Mouse (Mus musculus) neural tube, embryonic 11.5 days (tissue): ENCODE measurements around the gene Tbcel. TPM values are rescaled to one million over a fixed set of nuclear protein-coding genes. Genes with fewer than 3 reads are reported as not detected.
A peak's percentile ranks its signal among the peaks of the same experiment; 100 is the strongest.

Experiments
- ATAC-seq: fragments of 200-750 bp; cut with Nextera tagmentation; 2 replicates; pipeline ENCODE4 v1.8.0; 2017; ENCODE audit warnings: moderate number of reproducible peaks, mild to moderate bottlenecking, moderate TSS enrichment, moderate library complexity; ENCODE audit not compliant: insufficient read depth, low FRiP score, low TSS enrichment
- DNase-seq: peaks from one replicate; pipeline ENCODE4 v3.0.0-alpha.2; 2015; ENCODE audit warnings: low spot score
- H3K27ac ChIP-seq: fragments of 300-500 bp; sonication (generic); 2 replicates; pipeline ENCODE4 v1.5.1; 2014; ENCODE audit warnings: low read depth, mild to moderate bottlenecking, low read length
- H3K27me3 ChIP-seq: fragments of 300-500 bp; sonication (generic); 2 replicates; pipeline ENCODE4 v1.6.1; 2014; ENCODE audit warnings: mild to moderate bottlenecking, low read length, mixed read lengths; ENCODE audit not compliant: control insufficient read depth, insufficient read depth
- H3K36me3 ChIP-seq: fragments of 300-500 bp; sonication (generic); 2 replicates; pipeline ENCODE4 v1.6.1; 2014; ENCODE audit warnings: mild to moderate bottlenecking, low read length, moderate library complexity, mixed read lengths; ENCODE audit not compliant: control insufficient read depth, insufficient read depth
- H3K4me1 ChIP-seq: fragments of 300-500 bp; sonication (generic); 2 replicates; pipeline ENCODE4 v1.6.1; 2014; ENCODE audit warnings: low read length, mixed read lengths; ENCODE audit not compliant: control insufficient read depth, insufficient read depth
- H3K4me2 ChIP-seq: fragments of 300-500 bp; sonication (generic); 2 replicates; pipeline ENCODE4 v1.6.1; 2014; ENCODE audit warnings: low read depth, mild to moderate bottlenecking, moderate library complexity
- H3K4me3 ChIP-seq: fragments of 300-500 bp; sonication (generic); 2 replicates; pipeline ENCODE4 v1.5.1; 2014; ENCODE audit warnings: low read depth, low read length
- H3K9ac ChIP-seq: fragments of 300-500 bp; sonication (generic); 2 replicates; pipeline ENCODE4 v1.6.1; 2014; ENCODE audit warnings: mild to moderate bottlenecking, low read length
- H3K9me3 ChIP-seq: fragments of 300-500 bp; sonication (generic); 2 replicates; pipeline ENCODE4 v1.6.1; 2016; ENCODE audit warnings: low read length; ENCODE audit not compliant: control insufficient read depth
- WGBS: fragments of 180-500 bp; shearing (Covaris S2); extraction: QIAGEN DNeasy Blood & Tissue Kit; methylation state at CpG from one replicate; pipeline ENCODE4 v1.1.7; 2014; 5-methylcytosine and 5-hydroxymethylcytosine counted together
- polyA plus RNA-seq: library from polyadenylated mRNA; unstranded; fragments of >200 nt; fragmentation: Nextera tagmentation; extraction: Ambion mirVana; gene quantifications from 2 replicates; pipeline ENCODE4 v1.2.1, GENCODE M21; 2014

Tbcel gene
- polyA plus RNA-seq, 1 experiment from 2014 or later = 5.7 TPM

- ATAC-seq = no peak
These were observed 87.9 kb downstream of the Tbcel start for GRCm38 (mm10) chr9:42419687-42420086.

DNA sequence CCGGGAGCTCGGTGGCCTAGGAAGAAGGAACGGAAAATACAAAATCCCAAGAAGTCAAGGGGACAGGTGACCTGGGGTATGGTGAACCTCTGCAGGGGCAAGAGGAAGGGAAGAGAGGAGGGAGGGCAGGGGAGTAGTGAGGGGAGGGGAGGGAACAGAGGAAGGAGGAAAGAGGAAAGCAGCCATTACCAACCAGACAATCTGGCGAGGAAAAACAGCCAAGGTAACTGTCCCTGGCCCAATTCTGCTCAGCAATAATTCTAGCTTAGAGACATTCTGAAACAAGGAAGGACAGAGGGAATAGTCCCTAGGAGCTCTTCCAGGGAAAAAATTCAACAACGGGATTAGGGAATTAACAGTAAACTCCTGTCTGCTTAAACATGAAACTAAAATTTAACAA lies 88.8 kb downstream of the Tbcel start:
- Histone ChIP-seq H3K4me3 (no peak overlapping the region), H3K9ac (no peak overlapping the region), H3K27ac (no peak overlapping the region), H3K4me1 (no peaks in the 10 kb centered on the region; the same call in 1 of the 2 replicates), H3K27me3 (no peaks in the 10 kb centered on the region), H3K4me2 (no peak overlapping the region), H3K9me3 (no peaks in the 10 kb centered on the region), H3K36me3 (peaks cover 2% of the 10 kb centered on the region; the same call in 1 of the 2 replicates)
- ATAC-seq (no peak), DNase-seq (no peak)
- 95% methylated on average over 5 of the region's 5 CpGs for WGBS

More at GRCm38 (mm10) chr9:42419687-42420086, 87.9 kb downstream of the Tbcel start:
- H3K4me2 ChIP-seq = no peak overlapping the region
- H3K27me3 ChIP-seq = no peaks in the 10 kb centered on the region
- no peak overlapping the region for H3K4me3 ChIP-seq
- no peaks in the 10 kb centered on the region for H3K9me3 ChIP-seq
- 63% methylated on average over 2 of the region's 2 CpGs for WGBS
- H3K9ac ChIP-seq = no peak overlapping the region
- no peak for DNase-seq
- no peaks in the 10 kb centered on the region for H3K4me1 ChIP-seq
- no peak overlapping the region for H3K27ac ChIP-seq
- peaks cover 2% of the 10 kb centered on the region; the same call in 1 of the 2 replicates for H3K36me3 ChIP-seq

DNA sequence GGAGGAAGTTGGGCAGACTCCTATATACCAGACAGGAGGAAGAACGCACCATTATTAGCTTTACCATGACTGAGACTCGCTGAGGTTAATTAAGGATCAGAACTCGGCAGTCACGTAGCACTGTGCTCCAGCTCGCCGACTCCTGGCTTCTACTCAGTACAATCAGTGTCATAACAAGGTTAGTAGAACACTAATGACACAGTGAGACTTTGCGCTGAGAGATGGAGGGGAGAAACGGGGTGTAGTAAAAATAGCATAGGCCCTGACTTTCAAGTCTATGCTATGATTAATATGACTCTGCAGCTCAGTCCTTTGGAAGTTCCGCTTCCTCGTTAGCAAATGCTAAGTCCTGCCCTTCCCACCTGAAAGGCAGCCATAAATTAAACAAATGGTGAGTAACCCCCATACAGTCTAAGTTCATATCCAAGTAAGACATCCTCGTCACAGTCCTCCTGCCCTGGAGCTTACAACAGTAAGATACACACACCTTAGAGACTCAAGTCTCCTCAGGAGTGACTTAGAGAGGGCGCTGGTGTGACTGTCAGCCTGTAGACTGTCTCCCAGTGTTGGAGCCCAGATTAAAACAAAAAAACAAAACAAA lies 90.2 kb downstream of the Tbcel start:
- Histone ChIP-seq H3K9me3 (no peaks in the 10 kb centered on the region), H3K4me2 (no peak overlapping the region), H3K4me3 (no peak overlapping the region), H3K9ac (no peak overlapping the region), H3K36me3 (peaks cover 2% of the 10 kb centered on the region; the same call in 1 of the 2 replicates), H3K27me3 (no peaks in the 10 kb centered on the region), H3K4me1 (no peaks in the 10 kb centered on the region; the same call in 1 of the 2 replicates), H3K27ac (no peak overlapping the region)
- DNase-seq = no peak
- ATAC-seq = no peak
- 88% methylated on average over 12 of the region's 12 CpGs for WGBS

GRCm38 (mm10) chr9:42415184-42415583 lies 92.4 kb downstream of the Tbcel start:
- 31% methylated on average over 1 of the region's 1 CpGs for WGBS
- Histone ChIP-seq H3K27ac (no peak overlapping the region), H3K4me2 (no peak overlapping the region), H3K9ac (no peak overlapping the region), H3K9me3 (no peaks in the 10 kb centered on the region), H3K4me1 (no peaks in the 10 kb centered on the region; the same call in 1 of the 2 replicates), H3K4me3 (no peak overlapping the region), H3K36me3 (no peaks in the 10 kb centered on the region), H3K27me3 (no peaks in the 10 kb centered on the region)
- no peak for DNase-seq
- ATAC-seq = no peak

GRCm38 (mm10) chr9:42413345-42413744 lies 94.3 kb downstream of the Tbcel start:
- Histone ChIP-seq H3K4me2 (no peak overlapping the region), H3K27ac (no peak overlapping the region), H3K4me1 (no peaks in the 10 kb centered on the region; the same call in 1 of the 2 replicates), H3K27me3 (no peaks in the 10 kb centered on the region), H3K9ac (no peak overlapping the region), H3K36me3 (no peaks in the 10 kb centered on the region), H3K9me3 (no peaks in the 10 kb centered on the region), H3K4me3 (no peak overlapping the region)
- DNase-seq = no peak
- 75% methylated on average over 12 of the region's 12 CpGs for WGBS
- no peak for ATAC-seq

DNA sequence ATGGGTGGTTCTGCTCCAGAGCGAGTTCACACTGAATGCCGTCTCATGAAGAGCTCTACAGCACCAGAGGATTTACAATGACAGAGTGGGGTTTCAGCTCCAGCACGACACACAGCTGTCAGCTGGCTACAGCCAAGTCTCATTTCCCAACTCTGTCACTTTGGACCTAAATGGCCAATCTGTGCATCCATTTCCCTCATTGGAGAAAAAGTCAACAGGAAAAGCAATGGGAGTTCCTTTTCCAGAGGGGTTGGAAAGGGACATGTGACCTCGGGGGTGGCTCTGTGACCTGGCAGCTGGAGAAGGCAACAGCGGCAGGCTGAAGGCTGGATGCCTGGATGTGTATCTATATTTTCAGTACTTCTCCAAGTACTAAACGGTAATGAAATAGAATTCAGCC lies 96.3 kb downstream of the Tbcel start:
- ATAC-seq = no peak
- no peak for DNase-seq
- WGBS = 90% methylated on average over 6 of the region's 6 CpGs
- H3K4me3 ChIP-seq = no peak overlapping the region
- H3K4me1 ChIP-seq = no peaks in the 10 kb centered on the region; the same call in 1 of the 2 replicates
- no peak overlapping the region for H3K9ac ChIP-seq
- H3K27me3 ChIP-seq = no peaks in the 10 kb centered on the region
- no peak overlapping the region for H3K4me2 ChIP-seq
- H3K36me3 ChIP-seq = no peaks in the 10 kb centered on the region
- H3K27ac ChIP-seq = no peak overlapping the region
- H3K9me3 ChIP-seq = no peaks in the 10 kb centered on the region

DNA sequence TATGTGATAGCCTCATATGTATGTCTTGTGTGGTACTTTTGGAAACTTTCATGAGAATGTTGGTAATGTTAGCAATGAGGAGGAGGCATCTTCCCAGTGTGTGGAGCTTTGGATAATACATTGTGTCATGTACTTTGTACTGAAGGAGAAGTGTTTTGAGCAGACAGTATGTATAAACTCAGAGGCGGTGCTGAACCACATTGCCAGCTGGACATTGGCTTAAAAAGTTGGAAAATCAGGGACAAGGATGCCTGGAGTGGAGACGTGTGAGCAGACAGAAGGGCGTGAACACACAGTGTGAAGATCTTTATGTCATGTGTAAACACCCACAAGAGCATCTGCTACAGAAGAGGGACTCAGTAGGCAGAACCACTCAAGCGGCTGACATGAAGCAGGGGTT lies 101.9 kb downstream of the Tbcel start:
- DNase-seq (peak; percentile 9), ATAC-seq (no peak)
- no peak overlapping the region for H3K9ac ChIP-seq
- 72% methylated on average over 4 of the region's 4 CpGs for WGBS
- no peak overlapping the region for H3K4me3 ChIP-seq
- 0 out of 2 replicates have a peak, but pooled peaks cover 2% of the 10 kb centered on the region for H3K4me1 ChIP-seq
- H3K4me2 ChIP-seq = no peak overlapping the region
- no peaks in the 10 kb centered on the region for H3K27me3 ChIP-seq
- no peak overlapping the region for H3K27ac ChIP-seq
- no peaks in the 10 kb centered on the region for H3K9me3 ChIP-seq
- no peaks in the 10 kb centered on the region for H3K36me3 ChIP-seq

DNA sequence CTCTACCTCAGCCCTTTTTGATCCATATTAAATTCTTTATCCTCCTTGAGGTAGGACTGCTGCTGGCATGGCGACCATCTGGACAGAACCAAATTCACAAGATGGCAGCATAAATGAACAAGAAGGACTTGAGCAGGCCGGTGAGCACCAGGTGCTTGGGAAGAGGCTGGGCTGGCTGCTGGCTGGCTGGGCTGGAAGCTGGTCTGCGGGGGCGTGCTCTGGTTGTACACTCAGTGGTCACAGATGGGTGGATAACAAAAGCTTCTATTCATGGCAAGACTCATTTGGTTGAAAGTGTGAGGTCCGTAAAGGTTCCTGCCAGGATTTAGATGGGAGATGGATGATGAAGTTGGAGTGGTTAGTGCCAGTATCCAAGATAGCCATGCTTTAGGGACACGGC lies 106.1 kb downstream of the Tbcel start:
- no peaks in the 10 kb centered on the region for H3K27me3 ChIP-seq
- ATAC-seq (no peak), DNase-seq (no peak)
- no peak overlapping the region for H3K4me2 ChIP-seq
- WGBS = 57% methylated on average over 6 of the region's 6 CpGs
- no peak overlapping the region for H3K27ac ChIP-seq
- H3K9me3 ChIP-seq = no peaks in the 10 kb centered on the region
- no peaks in the 10 kb centered on the region for H3K36me3 ChIP-seq
- no peak overlapping the region for H3K9ac ChIP-seq
- no peak overlapping the region for H3K4me3 ChIP-seq
- 0 out of 2 replicates have a peak, but pooled peaks cover 2% of the 10 kb centered on the region for H3K4me1 ChIP-seq

DNA sequence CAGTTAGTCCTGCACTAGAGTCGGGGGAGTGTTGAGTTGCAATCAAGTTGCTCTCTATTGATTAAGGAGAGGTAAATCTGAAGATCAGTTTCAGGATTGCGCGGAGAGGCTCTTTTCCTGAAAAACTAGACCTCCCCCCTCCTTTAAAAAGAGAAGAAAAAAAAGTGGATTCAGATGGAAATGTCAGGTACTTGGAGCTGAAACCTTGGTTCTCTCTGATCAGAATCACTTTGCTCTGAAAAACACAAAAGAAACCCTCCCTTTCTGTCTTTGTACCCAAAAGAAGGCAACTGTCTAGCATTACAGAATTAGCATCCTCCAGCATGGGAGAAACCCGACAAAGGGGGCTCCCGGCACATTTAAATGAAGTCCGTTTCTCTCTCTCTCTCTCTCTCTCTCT lies 107.8 kb downstream of the Tbcel start, which contains the start of gene Tecta:
Gene Tecta, minus strand, starts transcription at position 101 of the 400 bp plus-strand sequence.
- no peak within 1 kb of the TSS for H3K27ac ChIP-seq
- H3K4me2 ChIP-seq = no peak within 1 kb of the TSS
- no peaks in the 10 kb centered on the region for H3K36me3 ChIP-seq
- ATAC-seq (no peak), DNase-seq (no peak)
- no peaks in the 10 kb centered on the region for H3K27me3 ChIP-seq
- no peak within 1 kb of the TSS for H3K4me3 ChIP-seq
- WGBS = 71% methylated on average over 6 of the region's 6 CpGs
- H3K9me3 ChIP-seq = no peaks in the 10 kb centered on the region
- H3K4me1 ChIP-seq = no peaks in the 10 kb centered on the region
- H3K9ac ChIP-seq = no peak within 1 kb of the TSS
